Mouse (Mus musculus) spleen, adult 18-20 months (tissue): ENCODE measurements around the gene Gm13128.
"Not testable (repeated sequence)": the region's sequence is repeated elsewhere in the genome, so short reads cannot be mapped to it uniquely, and the experiment has no call there.

Experiments
- DNase-seq, 2 experiments: peaks; one replicate each; pipeline ENCODE4 v3.0.0; 2022; ENCODE audit warnings: mixed read lengths in 2 of 2

Gm13128 gene

DNA sequence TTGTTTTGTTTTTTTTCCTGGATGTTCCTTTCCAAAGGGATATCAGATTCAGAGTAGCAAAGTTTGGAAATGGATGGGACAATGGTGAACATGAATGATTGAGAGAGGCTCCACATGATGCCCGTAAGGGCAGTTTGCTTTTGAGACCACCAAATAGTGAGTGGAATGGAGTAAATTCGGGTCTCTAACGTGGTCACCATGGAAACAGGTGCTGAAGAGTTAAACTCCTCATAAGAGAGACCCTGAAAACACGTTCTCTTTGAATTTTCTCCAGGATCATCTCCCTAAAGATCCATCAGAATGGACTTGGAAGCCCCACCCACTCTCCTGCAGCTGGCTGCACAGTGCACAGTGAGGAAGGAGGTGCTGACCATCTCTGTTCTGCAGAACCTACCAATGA, at the start of gene Gm13128:
Gene Gm13128, plus strand, starts transcription at position 301 of the 400 bp plus-strand sequence.
- not testable (repeated sequence) for DNase-seq

DNA sequence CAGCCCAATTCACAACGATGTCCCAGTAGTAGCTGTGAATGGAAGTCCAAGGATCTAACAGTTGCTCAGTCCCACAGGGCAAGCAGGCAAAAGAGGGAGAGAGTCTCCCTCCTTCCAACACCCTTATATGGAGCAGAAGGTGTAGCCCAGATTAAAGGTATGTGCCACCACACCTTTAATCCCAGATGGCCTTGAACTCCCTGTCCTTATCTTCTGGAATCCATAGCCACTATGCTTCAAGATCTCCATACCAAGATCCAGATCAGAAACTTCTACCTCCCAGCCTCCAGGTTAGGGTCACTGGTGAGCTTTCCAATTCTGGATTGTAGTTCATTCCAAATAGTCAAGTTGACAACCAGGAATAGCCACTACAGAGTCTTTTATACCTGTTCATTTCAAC, 49.7 kb upstream of the Gm13128 start, which contains the start of gene Pramel5:
Gene Pramel5, minus strand, starts transcription at position 101 of the 400 bp plus-strand sequence.
- not testable (repeated sequence) for DNase-seq

DNA sequence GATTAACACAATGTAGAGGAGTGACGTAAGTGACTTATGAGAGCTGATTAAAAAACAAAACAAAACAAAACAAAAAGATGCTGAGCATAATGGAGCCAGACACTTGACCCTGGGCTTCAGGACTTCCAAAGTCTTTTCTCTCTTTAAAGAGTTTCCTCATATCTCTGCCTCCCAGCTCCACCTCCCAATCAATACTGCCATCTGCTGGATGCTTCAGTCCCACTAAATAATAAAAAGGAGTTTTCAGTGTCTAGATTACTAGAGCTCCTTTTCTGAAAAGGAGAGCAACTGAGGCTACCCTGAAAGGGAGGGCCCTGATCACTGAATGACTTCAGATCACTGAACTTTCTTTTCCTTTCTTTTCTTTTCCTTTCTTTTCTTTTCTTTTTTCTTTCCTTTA, 30.6 kb upstream of the Gm13128 start:
- DNase-seq, result not testable (repeated sequence)

DNA sequence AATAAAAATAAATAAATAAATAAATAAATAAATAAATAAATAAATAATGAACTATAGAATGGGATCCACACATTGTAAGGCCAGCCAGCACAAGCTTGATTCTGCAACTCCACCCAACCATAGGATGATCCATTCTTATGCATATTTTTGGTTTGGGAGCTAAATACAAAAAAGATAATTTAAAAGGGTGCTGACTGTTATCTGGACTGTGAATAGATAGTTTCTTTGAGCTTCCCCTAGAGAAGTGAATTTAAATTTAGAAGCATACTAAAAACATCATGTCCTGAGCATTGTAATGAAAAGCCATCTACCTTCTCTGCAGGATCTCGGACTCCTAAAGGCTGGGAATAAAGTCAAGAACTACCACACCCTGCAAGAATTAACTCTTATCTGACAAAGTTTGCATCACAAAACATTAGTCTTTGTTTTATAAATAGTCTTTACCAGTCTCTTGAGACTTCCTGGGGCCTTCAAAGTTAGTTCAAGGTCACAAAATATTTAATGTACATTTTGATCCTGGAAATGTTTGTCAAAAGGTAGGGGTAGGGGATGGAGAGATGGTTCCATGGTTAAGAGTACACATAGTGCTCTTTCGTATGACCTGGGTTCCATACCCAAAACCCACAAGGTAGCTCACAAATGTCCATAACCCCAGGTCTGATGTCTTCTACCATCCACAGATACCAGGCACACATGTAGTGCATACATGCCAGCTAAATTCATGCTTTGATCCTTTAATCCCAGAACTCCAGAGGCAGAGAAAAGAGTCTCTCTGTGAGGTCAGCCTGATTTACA, 17.2 kb upstream of the Gm13128 start:
- not testable (repeated sequence) for DNase-seq

- not testable (repeated sequence) for DNase-seq
Measured at GRCm38 (mm10) chr4:144335856-144336255, 5.8 kb downstream of the Gm13128 start.

DNA sequence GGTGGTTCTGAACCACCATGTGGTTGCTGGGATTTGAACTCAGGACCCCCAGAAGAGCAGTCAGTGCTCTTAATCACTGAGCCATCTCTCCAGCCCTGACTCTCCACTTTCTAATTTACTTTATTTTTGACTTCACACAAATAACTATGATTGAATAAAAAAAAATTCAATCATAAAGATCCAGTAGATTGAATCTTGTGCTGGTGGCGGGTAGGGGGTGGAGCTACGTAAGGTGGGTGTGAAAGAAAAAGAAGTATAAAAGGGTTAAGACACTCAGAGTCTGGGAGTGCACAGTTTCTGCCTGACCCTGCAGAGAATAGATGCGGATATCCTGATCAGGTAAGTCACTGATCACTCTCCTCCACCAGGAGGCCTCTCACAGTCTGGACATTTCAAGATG, 27.6 kb downstream of the Gm13128 start, which contains the start of gene Gm13119:
Gene Gm13119, plus strand, starts transcription at position 301 of the 400 bp plus-strand sequence.
- not testable (repeated sequence) for DNase-seq

- DNase-seq, result no peak
Measured at GRCm38 (mm10) chr4:144377911-144378310, 47.9 kb downstream of the Gm13128 start, which contains the start of gene Pramef20. Gene Pramef20, minus strand, starts transcription at chr4:144377933.
